Mouse (Mus musculus) inflammation-experienced regulatory T-cells, adult 16 weeks (primary cell): ENCODE data around the gene Cluap1. TPM values are rescaled to one million over a fixed set of nuclear protein-coding genes. Genes with fewer than 3 reads are reported as not detected.

Source experiments
- polyA plus RNA-seq: library from polyadenylated mRNA; unstranded; fragments of 100-300 nt; shearing (Covaris generic); gene quantifications from one replicate; pipeline ENCODE4 v1.2.1, GENCODE M21; 2017

Gene Cluap1
- polyA plus RNA-seq = 40.9 TPM

GRCm38 (mm10) chr16:3908537-3909111, at the start of gene Cluap1, which contains the start of gene 1700037C18Rik:
Gene Cluap1, plus strand, starts transcription at chr16:3908801.
Gene 1700037C18Rik, minus strand, starts transcription at chr16:3908689.

DNA sequence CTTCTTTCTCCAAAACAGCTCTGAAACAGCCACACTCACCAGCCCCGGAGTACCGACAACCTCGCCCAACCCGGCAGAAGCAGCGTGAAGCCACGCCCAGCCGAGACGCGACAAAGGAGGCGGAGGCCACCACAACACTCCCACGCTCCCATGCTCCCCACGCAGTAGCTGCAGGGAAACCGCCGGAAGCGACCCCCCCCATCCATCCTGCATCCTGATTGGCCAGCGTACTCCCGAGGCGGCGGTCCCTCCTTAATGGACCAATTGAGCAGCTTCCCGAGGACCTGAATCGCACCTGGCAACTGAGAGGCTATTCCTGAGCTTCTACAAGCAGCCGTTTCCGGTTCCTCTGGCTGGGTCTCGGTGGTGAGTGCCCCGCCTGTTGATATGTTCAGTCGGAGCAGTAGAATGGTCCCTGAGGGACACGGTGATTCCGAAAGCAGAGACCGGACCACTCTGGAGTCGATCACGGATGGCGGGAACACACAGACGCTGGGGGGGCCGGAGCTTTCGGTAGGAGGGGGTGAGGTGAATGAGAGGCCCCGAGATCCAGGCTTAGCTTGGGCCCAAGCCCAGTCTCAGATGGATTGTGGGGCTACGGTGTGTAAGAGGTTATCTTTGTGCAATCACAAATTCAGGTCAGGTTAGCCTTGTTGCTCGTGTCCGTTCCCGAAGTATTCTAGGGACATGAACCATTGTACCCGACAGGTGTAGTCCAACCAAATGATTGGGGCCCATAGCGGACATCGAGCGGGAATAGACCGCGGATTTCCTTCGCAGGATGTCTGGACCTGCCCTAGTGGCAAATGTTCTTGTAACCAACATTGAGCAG, 36.2 kb upstream of the Cluap1 start, which contains the start of gene Naa60:
TSS of gene Naa60 (plus strand) at position 160 of the 832 bp plus-strand sequence.

GRCm38 (mm10) chr16:3884201-3885064, 24.2 kb upstream of the Cluap1 start, which contains the start of the genes Zfp597 and Gm20695:
Gene Zfp597, minus strand, starts transcription at chr16:3884561.
Gene Gm20695, plus strand, starts transcription at chr16:3884648.

GRCm38 (mm10) chr16:3976251-3976671, 67.7 kb downstream of the Cluap1 start, which contains the start of gene Nlrc3:
Gene Nlrc3, minus strand, starts transcription at chr16:3976632.

Other genes with a start within 250 kb of the Cluap1 start
- 0.11 TPM for gene Mefv, start 190.7 kb upstream of the Cluap1 start, polyA plus RNA-seq
- gene Zfp263, start 164.7 kb upstream of the Cluap1 start, polyA plus RNA-seq = 83.2 TPM
- gene Olfr15, start 77.9 kb upstream of the Cluap1 start, polyA plus RNA-seq = 0.11 TPM
- gene Zfp174, start 61.5 kb upstream of the Cluap1 start, polyA plus RNA-seq = 1.4 TPM
- gene Naa60, start 36.4 kb upstream of the Cluap1 start, polyA plus RNA-seq = 147 TPM
- gene Zfp597, start 24.2 kb upstream of the Cluap1 start, polyA plus RNA-seq = 16.8 TPM
- not detected for gene Gm20695, start 24.2 kb upstream of the Cluap1 start, polyA plus RNA-seq
- gene 1700037C18Rik, start 112 bp upstream of the Cluap1 start, polyA plus RNA-seq = 13.3 TPM
- 100 TPM for gene Nlrc3, start 67.8 kb downstream of the Cluap1 start, polyA plus RNA-seq
- 48.4 TPM for gene Slx4, start 95.0 kb downstream of the Cluap1 start, polyA plus RNA-seq
- 4.8 TPM for gene Dnase1, start 128.1 kb downstream of the Cluap1 start, polyA plus RNA-seq
- 78.7 TPM for gene Trap1, start 169.0 kb downstream of the Cluap1 start, polyA plus RNA-seq